Mouse (Mus musculus) hindbrain, embryonic 12.5 days (tissue): ENCODE measurements at regions not wholly inside any gene's neighbourhood (a gene's known extent, or its start where the extent isn't known, plus 50 kb on each side); places are given as distances from the start of the nearest gene placed in this dataset.

Experiments
- ATAC-seq: fragments of 200-750 bp; cut with Nextera tagmentation; 2 replicates; pipeline ENCODE4 v1.8.0; 2017; ENCODE audit warnings: moderate TSS enrichment; ENCODE audit not compliant: low FRiP score
- H3K27ac ChIP-seq: fragments of 300-500 bp; sonication (generic); 2 replicates; pipeline ENCODE4 v1.5.1; 2016; ENCODE audit warnings: mild to moderate bottlenecking
- H3K27me3 ChIP-seq: fragments of 300-500 bp; sonication (generic); 2 replicates; pipeline ENCODE4 v1.6.1; 2016; ENCODE audit warnings: mild to moderate bottlenecking
- H3K36me3 ChIP-seq: fragments of 300-500 bp; sonication (generic); 2 replicates; pipeline ENCODE4 v1.6.1; 2016; ENCODE audit warnings: mild to moderate bottlenecking
- H3K4me1 ChIP-seq: fragments of 300-500 bp; sonication (generic); 2 replicates; pipeline ENCODE4 v1.6.1; 2016
- H3K4me2 ChIP-seq: fragments of 300-500 bp; sonication (generic); replicated peaks from 2 replicates; pipeline ENCODE4 v1.6.1; 2016; ENCODE audit warnings: mild to moderate bottlenecking
- H3K4me3 ChIP-seq: fragments of 300-500 bp; sonication (generic); 2 replicates; pipeline ENCODE4 v1.5.1; 2016; ENCODE audit warnings: mild to moderate bottlenecking
- H3K9ac ChIP-seq: fragments of 300-500 bp; sonication (generic); 2 replicates; pipeline ENCODE4 v1.6.1; 2016; ENCODE audit warnings: mild to moderate bottlenecking, moderate library complexity
- H3K9me3 ChIP-seq: fragments of 300-500 bp; sonication (generic); replicated peaks from 2 replicates; pipeline ENCODE4 v1.6.1; 2016; ENCODE audit warnings: mild to moderate bottlenecking
- WGBS: fragments of 180-500 bp; shearing (Covaris S2); methylation state at CpG from one replicate; pipeline ENCODE4 v1.1.7; 2016; 5-methylcytosine and 5-hydroxymethylcytosine counted together

DNA sequence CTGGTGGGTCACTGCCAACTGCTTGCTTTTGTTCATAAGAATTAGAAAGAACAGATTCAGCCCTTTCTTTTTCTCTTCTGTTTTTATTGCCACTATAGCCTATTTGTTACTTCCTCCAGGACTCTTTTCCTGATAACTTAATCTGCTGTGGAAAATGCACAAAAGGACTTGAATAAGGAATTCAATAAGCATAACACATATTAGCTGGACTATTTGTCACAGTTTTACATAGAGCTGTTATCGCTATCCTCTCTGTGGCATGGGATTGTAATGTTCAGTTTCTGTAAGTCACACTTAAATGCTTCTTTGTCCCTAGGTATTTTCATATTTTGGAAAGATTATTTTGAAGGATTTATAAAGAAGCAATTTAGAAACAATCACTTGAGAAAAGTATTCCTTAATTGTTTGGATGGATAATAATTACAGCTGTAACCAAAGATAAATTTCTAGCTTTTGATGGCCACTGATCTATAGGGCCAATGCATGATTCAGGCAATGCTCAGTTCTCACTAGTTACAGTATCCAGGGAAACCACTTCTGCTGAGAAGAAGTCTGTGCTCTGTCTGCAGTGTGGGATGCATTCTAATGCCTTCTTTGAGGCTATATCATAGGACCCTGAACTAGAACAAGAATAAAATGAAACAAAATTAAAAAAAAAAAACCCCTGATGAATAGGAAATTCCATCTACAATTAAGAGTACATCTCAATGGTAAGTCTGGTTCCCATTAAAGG, 1243.1 kb upstream of the Got2 start:
- H3K9ac ChIP-seq = no peak overlapping the region
- H3K4me2 ChIP-seq = no peak overlapping the region
- no peak overlapping the region for H3K27ac ChIP-seq
- WGBS = 57% methylated on average over 1 of the region's 1 CpGs
- ATAC-seq = 0 out of 2 replicates have a peak, but pooled peaks have one; percentile 72
- H3K27me3 ChIP-seq = no peaks in the 10 kb centered on the region
- no peak overlapping the region for H3K4me3 ChIP-seq
- no peaks in the 10 kb centered on the region for H3K9me3 ChIP-seq
- H3K4me1 ChIP-seq = no peaks in the 10 kb centered on the region
- H3K36me3 ChIP-seq = no peaks in the 10 kb centered on the region

DNA sequence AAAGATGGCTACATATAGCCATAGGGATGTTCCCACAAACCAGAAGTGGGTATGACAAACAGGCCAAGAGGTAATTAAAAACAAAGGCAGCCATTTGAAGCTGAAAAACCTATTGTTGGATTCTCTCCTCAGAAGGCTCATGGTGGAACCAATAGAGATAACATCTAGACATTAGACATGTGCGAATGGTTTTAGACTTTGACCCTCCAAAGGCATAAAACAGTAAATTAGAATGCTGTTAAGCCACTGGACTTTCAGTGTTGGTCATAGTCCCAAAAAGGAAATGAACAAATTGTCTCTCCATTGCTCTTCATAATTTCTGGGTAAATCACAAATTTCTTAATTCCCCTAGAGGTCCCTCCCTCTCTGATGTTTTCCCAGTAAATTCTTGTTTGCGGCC, 1242.5 kb upstream of the Got2 start:
- Histone ChIP-seq H3K9me3 (no peaks in the 10 kb centered on the region), H3K4me1 (no peaks in the 10 kb centered on the region), H3K36me3 (no peaks in the 10 kb centered on the region), H3K27ac (no peak overlapping the region), H3K4me3 (no peak overlapping the region), H3K27me3 (no peaks in the 10 kb centered on the region), H3K9ac (no peak overlapping the region), H3K4me2 (no peak overlapping the region)
- WGBS = 73% methylated on average over 2 of the region's 2 CpGs
- ATAC-seq = no peak

DNA sequence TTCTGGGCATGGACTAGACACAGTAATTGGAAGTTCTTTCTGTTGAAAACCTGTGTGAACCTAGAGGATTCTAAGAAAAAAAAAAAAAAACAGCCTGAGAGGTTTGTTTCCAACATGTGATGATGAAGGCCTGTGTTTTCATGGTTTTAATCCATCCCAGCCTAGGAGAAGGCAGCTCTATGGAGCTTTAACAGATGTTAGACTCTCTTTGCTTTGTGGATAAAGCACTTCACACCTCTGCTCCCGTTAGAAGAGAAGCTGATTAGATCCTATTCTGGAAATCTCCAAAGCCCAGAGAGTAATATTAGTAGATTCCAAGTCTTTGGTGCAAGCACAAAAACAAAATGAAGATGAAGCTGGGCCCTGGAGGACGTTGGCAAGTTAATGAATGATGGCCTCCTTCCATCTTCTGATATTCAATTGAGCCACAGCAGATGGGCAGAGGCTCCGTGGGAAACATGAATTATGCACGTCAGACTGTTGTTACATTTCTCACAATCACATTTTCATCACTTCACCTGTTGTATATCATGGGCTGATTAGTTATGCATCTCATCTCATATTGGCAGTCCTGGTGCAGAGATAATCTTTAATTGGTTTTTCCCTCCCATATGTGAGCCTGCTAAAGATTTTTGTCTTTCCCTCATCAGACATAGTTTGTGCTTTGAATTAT, 1220.5 kb upstream of the Got2 start:
- no peaks in the 10 kb centered on the region for H3K36me3 ChIP-seq
- no peak overlapping the region for H3K4me2 ChIP-seq
- ATAC-seq = no peak
- H3K9ac ChIP-seq = no peak overlapping the region
- H3K4me3 ChIP-seq = no peak overlapping the region
- WGBS = 49% methylated on average over 4 of the region's 4 CpGs
- no peak overlapping the region for H3K27ac ChIP-seq
- H3K4me1 ChIP-seq = no peaks in the 10 kb centered on the region
- no peaks in the 10 kb centered on the region for H3K27me3 ChIP-seq
- H3K9me3 ChIP-seq = no peaks in the 10 kb centered on the region
